Mouse (Mus musculus) bone marrow macrophage, adult 2 months (primary cell): ENCODE results near the gene Olfr573-ps1.

Experiments used
- CTCF ChIP-seq: IDR thresholded peaks from 2 replicates; pipeline ENCODE4 v1.5.1; 2012; ENCODE audit warnings: low read depth, mild to moderate bottlenecking, low read length, moderate library complexity
- POLR2A ChIP-seq: IDR thresholded peaks from 2 replicates; pipeline ENCODE4 v1.6.1; 2012; ENCODE audit warnings: mild to moderate bottlenecking, low read depth, low read length, borderline replicate concordance

DNA sequence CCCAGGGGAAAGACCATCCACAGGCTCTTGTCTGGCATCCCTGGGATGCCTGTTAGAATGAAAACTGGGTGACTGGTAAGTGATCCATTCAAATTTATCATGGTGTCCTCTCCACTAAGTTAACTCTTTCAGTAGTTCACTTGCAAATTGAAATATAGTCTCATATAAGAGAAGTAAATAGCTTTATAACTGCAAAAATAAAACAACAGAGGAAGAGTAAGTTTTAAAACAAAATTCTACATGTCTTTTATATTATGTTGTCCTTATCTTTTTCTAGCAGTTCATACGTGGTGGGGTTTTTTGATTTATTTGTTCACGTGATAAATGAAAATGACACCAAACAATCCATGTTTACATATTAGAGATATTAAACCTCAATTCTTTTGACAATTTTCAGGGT, at the start of gene Olfr573-ps1:
- TF ChIP-seq CTCF (no peak), POLR2A (no peak)
